Mouse (Mus musculus) stomach, embryonic 14.5 days (tissue): ENCODE data around the gene Arid5b. TPM values are rescaled to one million over a fixed set of nuclear protein-coding genes. Genes with fewer than 3 reads are reported as not detected.

Experiments
- ATAC-seq: fragments of 200-750 bp; cut with Nextera tagmentation; 2 replicates; pipeline ENCODE4 v1.8.0; 2017; ENCODE audit warnings: low read depth, moderate TSS enrichment; ENCODE audit not compliant: insufficient number of reproducible peaks, insufficient read depth, low FRiP score
- H3K27ac ChIP-seq: fragments of 300-500 bp; sonication (generic); 2 replicates; pipeline ENCODE4 v1.5.1; 2014; ENCODE audit warnings: mild to moderate bottlenecking, low read length, moderate library complexity, mixed read lengths
- H3K27me3 ChIP-seq: fragments of 300-500 bp; sonication (generic); 2 replicates; pipeline ENCODE4 v1.6.1; 2014; ENCODE audit warnings: low read length, control low read depth, mixed read lengths; ENCODE audit not compliant: control insufficient read depth, insufficient read depth
- H3K36me3 ChIP-seq: fragments of 300-500 bp; sonication (generic); 2 replicates; pipeline ENCODE4 v1.6.1; 2014; ENCODE audit warnings: mild to moderate bottlenecking, control low read depth, low read length, moderate library complexity, mixed read lengths; ENCODE audit not compliant: control insufficient read depth, insufficient read depth
- H3K4me1 ChIP-seq: fragments of 300-500 bp; sonication (generic); 2 replicates; pipeline ENCODE4 v1.6.1; 2014; ENCODE audit warnings: low read length, control low read depth, mixed read lengths; ENCODE audit not compliant: control insufficient read depth, insufficient read depth
- H3K4me2 ChIP-seq: fragments of 300-500 bp; sonication (generic); replicated peaks from 2 replicates; pipeline ENCODE4 v1.6.1; 2014; ENCODE audit warnings: low read depth, low read length, control low read depth
- H3K4me3 ChIP-seq: fragments of 300-500 bp; sonication (generic); 2 replicates; pipeline ENCODE4 v1.5.1; 2014; ENCODE audit warnings: low read depth, low read length, control low read depth
- H3K9ac ChIP-seq: fragments of 300-500 bp; sonication (generic); replicated peaks from 2 replicates; pipeline ENCODE4 v1.6.1; 2014; ENCODE audit warnings: low read depth, mild to moderate bottlenecking, control low read depth, low read length, moderate library complexity, mixed read lengths
- H3K9me3 ChIP-seq: fragments of 300-500 bp; sonication (generic); 2 replicates; pipeline ENCODE4 v1.6.1; 2016; ENCODE audit warnings: low read depth, low read length, control low read depth; ENCODE audit not compliant: control insufficient read depth
- WGBS: fragments of 180-500 bp; shearing (Covaris S2); extraction: QIAGEN DNeasy Blood & Tissue Kit; methylation state at CpG from one replicate; pipeline ENCODE4 v1.1.7; 2014; 5-methylcytosine and 5-hydroxymethylcytosine counted together
- polyA plus RNA-seq: library from polyadenylated mRNA; unstranded; fragments of >200 nt; fragmentation: Nextera tagmentation; extraction: Ambion mirVana; gene quantifications from 2 replicates; pipeline ENCODE4 v1.2.1, GENCODE M21; 2014

Arid5b gene
- polyA plus RNA-seq, 1 experiment from 2014 or later = 40.8 TPM

- peak overlapping the region; percentile 24; the same call in 1 of the 2 replicates for H3K4me2 ChIP-seq
- 0 out of 2 replicates have a peak, but pooled peaks have one; percentile 14 for ATAC-seq
- 32% methylated on average over 16 of the region's 16 CpGs for WGBS
Measured at GRCm38 (mm10) chr10:68060590-68061248, 217.8 kb downstream of the Arid5b start.

DNA sequence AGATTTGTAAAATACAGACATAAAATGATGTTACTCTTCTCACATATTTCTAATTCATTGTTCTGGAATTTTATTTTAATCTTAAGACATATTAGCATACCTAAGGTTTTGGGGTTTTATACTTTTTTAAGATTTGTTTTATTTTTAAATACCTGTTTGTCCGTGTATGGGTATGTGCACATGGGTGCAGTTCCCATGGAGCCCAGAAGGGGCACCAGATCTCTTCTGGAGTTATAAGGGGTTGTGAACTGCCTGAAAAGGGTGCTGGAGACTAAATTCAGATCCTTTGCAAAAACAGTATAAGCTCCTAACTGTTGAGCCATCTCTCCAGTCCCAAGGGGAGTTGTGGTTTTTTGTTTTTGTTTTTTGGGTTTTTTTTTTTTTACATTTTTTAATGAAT, 220.2 kb downstream of the Arid5b start:
- Histone ChIP-seq H3K4me1 (0 out of 2 replicates have a peak, but pooled peaks cover 6% of the 10 kb centered on the region), H3K27me3 (no peaks in the 10 kb centered on the region), H3K4me3 (no peak overlapping the region), H3K4me2 (no peak overlapping the region), H3K9ac (no peak overlapping the region), H3K36me3 (no peaks in the 10 kb centered on the region), H3K27ac (no peak overlapping the region), H3K9me3 (no peaks in the 10 kb centered on the region; the same call in 1 of the 2 replicates)
- ATAC-seq = no peak
- 95% methylated on average over 1 of the region's 1 CpGs for WGBS

More at GRCm38 (mm10) chr10:68060590-68061248, 217.8 kb downstream of the Arid5b start:
- no peaks in the 10 kb centered on the region for H3K27me3 ChIP-seq
- no peak overlapping the region for H3K9ac ChIP-seq
- no peaks in the 10 kb centered on the region for H3K36me3 ChIP-seq
- no peaks in the 10 kb centered on the region; the same call in 1 of the 2 replicates for H3K9me3 ChIP-seq
- H3K4me1 ChIP-seq = 0 out of 2 replicates have a peak, but pooled peaks cover 8% of the 10 kb centered on the region
- no peak overlapping the region for H3K4me3 ChIP-seq
- peak overlapping the region; percentile 78 for H3K27ac ChIP-seq

GRCm38 (mm10) chr10:68057841-68058240, 220.7 kb downstream of the Arid5b start:
- Histone ChIP-seq H3K36me3 (no peaks in the 10 kb centered on the region), H3K27ac (no peak overlapping the region), H3K9ac (no peak overlapping the region), H3K4me1 (0 out of 2 replicates have a peak, but pooled peaks cover 6% of the 10 kb centered on the region), H3K4me3 (no peak overlapping the region), H3K27me3 (no peaks in the 10 kb centered on the region), H3K4me2 (no peak overlapping the region), H3K9me3 (no peaks in the 10 kb centered on the region; the same call in 1 of the 2 replicates)
- ATAC-seq = no peak
- 86% methylated on average over 3 of the region's 3 CpGs for WGBS

DNA sequence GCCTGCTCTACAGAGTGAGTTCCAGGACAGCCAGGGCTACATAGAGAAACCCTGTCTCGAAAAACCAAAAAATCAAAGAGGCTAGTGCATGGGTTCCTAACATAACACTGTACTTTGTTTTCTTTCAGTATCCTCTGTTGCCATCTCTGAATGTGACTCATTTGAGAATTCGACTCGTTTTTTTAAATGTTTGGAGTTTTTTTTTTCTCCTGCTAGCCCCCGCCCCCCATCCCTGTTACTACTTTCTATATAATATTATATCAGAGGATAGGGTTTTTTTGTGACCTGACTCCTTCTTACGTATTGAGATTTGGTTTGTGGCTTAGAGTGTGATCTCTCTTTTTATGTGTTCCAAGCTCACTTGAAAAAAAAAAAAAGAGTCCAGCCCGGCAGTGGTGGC, 223.8 kb downstream of the Arid5b start:
- 88% methylated on average over 6 of the region's 6 CpGs for WGBS
- H3K27ac ChIP-seq = no peak overlapping the region
- H3K27me3 ChIP-seq = no peaks in the 10 kb centered on the region
- no peaks in the 10 kb centered on the region; the same call in 1 of the 2 replicates for H3K9me3 ChIP-seq
- ATAC-seq = no peak
- H3K36me3 ChIP-seq = no peaks in the 10 kb centered on the region
- H3K4me3 ChIP-seq = no peak overlapping the region
- H3K4me2 ChIP-seq = no peak overlapping the region
- no peak overlapping the region for H3K9ac ChIP-seq
- H3K4me1 ChIP-seq = no peaks in the 10 kb centered on the region

GRCm38 (mm10) chr10:68054131-68054530, 224.4 kb downstream of the Arid5b start:
- no peak overlapping the region for H3K4me3 ChIP-seq
- no peaks in the 10 kb centered on the region for H3K27me3 ChIP-seq
- no peak overlapping the region for H3K4me2 ChIP-seq
- H3K27ac ChIP-seq = no peak overlapping the region
- WGBS = 88% methylated on average over 5 of the region's 5 CpGs
- no peaks in the 10 kb centered on the region; the same call in 1 of the 2 replicates for H3K9me3 ChIP-seq
- no peak overlapping the region for H3K9ac ChIP-seq
- no peaks in the 10 kb centered on the region for H3K36me3 ChIP-seq
- ATAC-seq = no peak
- H3K4me1 ChIP-seq = no peaks in the 10 kb centered on the region

- Histone ChIP-seq H3K27ac (no peak overlapping the region), H3K36me3 (no peaks in the 10 kb centered on the region), H3K4me3 (no peak overlapping the region), H3K4me1 (no peaks in the 10 kb centered on the region), H3K4me2 (no peak overlapping the region), H3K9me3 (no peaks in the 10 kb centered on the region), H3K9ac (no peak overlapping the region), H3K27me3 (no peaks in the 10 kb centered on the region)
- WGBS = 90% methylated on average over 8 of the region's 8 CpGs
- ATAC-seq = no peak
Measured at GRCm38 (mm10) chr10:68052307-68052706, 226.2 kb downstream of the Arid5b start.

DNA sequence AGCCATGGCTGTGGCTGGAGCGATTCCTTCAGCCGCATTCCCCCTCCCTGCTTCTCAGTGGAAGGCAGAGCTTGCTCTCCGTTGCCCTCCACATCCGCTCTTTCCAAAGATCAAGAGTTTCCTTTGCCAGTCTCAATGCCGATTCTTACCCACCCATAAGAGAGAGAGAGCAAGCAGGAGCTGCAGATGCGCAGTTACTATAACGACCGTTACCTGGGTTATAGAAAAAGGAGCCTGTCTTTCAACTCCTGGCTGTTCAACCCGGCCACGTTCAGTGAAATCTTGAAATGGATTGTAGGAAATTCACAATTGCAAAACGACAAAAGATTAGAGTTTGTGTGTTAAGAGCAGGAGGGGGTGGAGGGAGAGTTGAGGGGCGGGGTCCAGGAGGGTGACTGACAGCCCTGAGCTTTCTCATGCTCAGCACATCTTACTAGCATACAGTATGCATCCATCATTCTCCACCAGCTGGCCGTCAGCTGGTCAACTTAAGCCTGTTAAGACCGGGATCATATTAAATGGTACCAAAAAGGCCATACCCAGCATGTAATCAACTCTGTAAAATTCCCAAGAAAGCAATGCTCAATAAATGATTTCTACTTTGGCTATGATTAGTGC, 227.1 kb downstream of the Arid5b start:
- Histone ChIP-seq H3K36me3 (no peaks in the 10 kb centered on the region), H3K9ac (no peak overlapping the region), H3K4me3 (no peak overlapping the region), H3K27me3 (no peaks in the 10 kb centered on the region), H3K27ac (no peak overlapping the region), H3K9me3 (no peaks in the 10 kb centered on the region), H3K4me1 (no peaks in the 10 kb centered on the region), H3K4me2 (no peak overlapping the region)
- WGBS = 89% methylated on average over 14 of the region's 14 CpGs
- ATAC-seq = no peak

GRCm38 (mm10) chr10:68050882-68051281, 227.7 kb downstream of the Arid5b start:
- no peaks in the 10 kb centered on the region for H3K9me3 ChIP-seq
- WGBS = 87% methylated on average over 13 of the region's 13 CpGs
- no peaks in the 10 kb centered on the region for H3K36me3 ChIP-seq
- H3K4me1 ChIP-seq = no peaks in the 10 kb centered on the region
- ATAC-seq = no peak
- H3K4me3 ChIP-seq = no peak overlapping the region
- H3K27ac ChIP-seq = no peak overlapping the region
- no peak overlapping the region for H3K4me2 ChIP-seq
- H3K27me3 ChIP-seq = no peaks in the 10 kb centered on the region
- H3K9ac ChIP-seq = no peak overlapping the region
